Mouse (Mus musculus) limb, embryonic 15.5 days (tissue): ENCODE measurements around the gene A230050P20Rik. TPM values are rescaled to one million over a fixed set of nuclear protein-coding genes. Genes with fewer than 3 reads are reported as not detected.
A peak's percentile ranks its signal among the peaks of the same experiment; 100 is the strongest.

Source experiments
- ATAC-seq: fragments of 200-750 bp; cut with Nextera tagmentation; 2 replicates; pipeline ENCODE4 v1.8.0; 2017; ENCODE audit warnings: low read depth, moderate TSS enrichment; ENCODE audit not compliant: insufficient number of reproducible peaks, low FRiP score, low TSS enrichment
- H3K27ac ChIP-seq: fragments of 300-500 bp; sonication (generic); 2 replicates; pipeline ENCODE4 v1.5.1; 2015; ENCODE audit warnings: moderate library complexity, mild to moderate bottlenecking, inconsistent platforms
- H3K27me3 ChIP-seq: fragments of 300-500 bp; sonication (generic); 2 replicates; pipeline ENCODE4 v1.6.1; 2015; ENCODE audit warnings: inconsistent platforms
- H3K36me3 ChIP-seq: fragments of 300-500 bp; sonication (generic); 2 replicates; pipeline ENCODE4 v1.6.1; 2015; ENCODE audit warnings: inconsistent platforms
- H3K4me1 ChIP-seq: fragments of 300-500 bp; sonication (generic); 2 replicates; pipeline ENCODE4 v1.6.1; 2015; ENCODE audit warnings: inconsistent platforms
- H3K4me2 ChIP-seq: fragments of 300-500 bp; sonication (generic); 2 replicates; pipeline ENCODE4 v1.6.1; 2015; ENCODE audit warnings: mild to moderate bottlenecking, inconsistent platforms
- H3K4me3 ChIP-seq: fragments of 300-500 bp; sonication (generic); 2 replicates; pipeline ENCODE4 v1.5.1; 2015; ENCODE audit warnings: mild to moderate bottlenecking, inconsistent platforms
- H3K9ac ChIP-seq: fragments of 300-500 bp; sonication (generic); 2 replicates; pipeline ENCODE4 v1.6.1; 2015; ENCODE audit warnings: inconsistent platforms
- H3K9me3 ChIP-seq: fragments of 300-500 bp; sonication (generic); 2 replicates; pipeline ENCODE4 v1.6.1; 2016; ENCODE audit warnings: inconsistent platforms
- WGBS: fragments of 180-500 bp; shearing (Covaris S2); methylation state at CpG from one replicate; pipeline ENCODE4 v1.1.7; 2015; 5-methylcytosine and 5-hydroxymethylcytosine counted together
- polyA plus RNA-seq: library from polyadenylated mRNA; unstranded; fragments of >200 nt; fragmentation: Nextera tagmentation; extraction: Ambion mirVana; gene quantifications from 2 replicates; pipeline ENCODE4 v1.2.1, GENCODE M21; 2015

A230050P20Rik gene
- polyA plus RNA-seq, 1 experiment from 2014 or later, result 9.5 TPM

DNA sequence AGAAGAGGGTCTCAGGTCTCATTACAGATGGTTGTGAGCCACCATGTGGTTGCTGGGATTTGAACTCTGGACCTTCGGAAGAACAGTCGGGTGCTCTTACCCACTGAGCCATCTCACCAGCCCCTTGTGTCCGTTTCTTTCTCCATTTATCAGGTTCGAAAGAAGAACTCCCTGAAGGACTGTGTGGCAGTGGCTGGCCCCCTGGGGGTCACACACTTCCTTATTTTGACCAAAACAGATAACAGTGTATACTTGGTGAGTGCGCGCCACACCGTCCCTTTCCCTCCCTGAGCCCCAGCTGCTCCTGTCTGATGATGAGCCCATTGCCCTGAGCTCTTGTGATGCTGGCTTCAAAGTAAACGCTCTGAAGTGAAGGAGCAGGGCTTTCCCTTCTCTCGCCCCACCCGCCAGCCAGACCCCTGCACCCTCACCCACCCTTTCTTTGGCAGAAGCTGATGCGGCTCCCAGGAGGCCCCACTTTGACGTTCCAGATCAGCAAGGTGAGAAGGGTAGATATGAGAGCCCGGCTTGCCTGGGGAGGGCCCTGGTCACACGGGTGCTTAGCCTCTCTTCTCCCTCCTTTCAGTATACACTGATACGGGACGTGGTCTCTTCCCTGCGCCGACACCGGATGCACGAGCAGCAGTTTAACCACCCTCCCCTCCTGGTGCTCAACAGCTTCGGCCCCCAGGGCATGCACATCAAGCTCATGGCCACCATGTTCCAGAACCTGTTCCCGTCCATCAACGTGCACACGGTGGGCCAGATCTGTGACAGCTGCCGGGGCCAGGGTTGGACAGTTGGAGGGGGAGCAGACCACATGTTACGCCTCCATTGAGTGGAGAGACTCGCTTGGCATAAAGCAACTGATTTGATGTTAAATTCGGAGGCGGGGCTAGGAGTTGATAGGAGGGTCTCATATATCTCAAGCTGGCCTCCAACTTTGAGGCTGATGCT is 21.0 kb downstream of the A230050P20Rik start:
- peak overlapping the region; percentile 53 for H3K4me2 ChIP-seq
- no peaks in the 10 kb centered on the region for H3K9me3 ChIP-seq
- ATAC-seq, result no peak
- no peaks in the 10 kb centered on the region for H3K27me3 ChIP-seq
- peak overlapping the region; percentile 75 for H3K4me3 ChIP-seq
- H3K9ac ChIP-seq, result no peak overlapping the region
- H3K36me3 ChIP-seq, result peaks cover 53% of the 10 kb centered on the region
- peaks cover 15% of the 10 kb centered on the region; the same call in 1 of the 2 replicates for H3K4me1 ChIP-seq
- no peak overlapping the region for H3K27ac ChIP-seq
- WGBS, result 78% methylated on average over 29 of the region's 29 CpGs

DNA sequence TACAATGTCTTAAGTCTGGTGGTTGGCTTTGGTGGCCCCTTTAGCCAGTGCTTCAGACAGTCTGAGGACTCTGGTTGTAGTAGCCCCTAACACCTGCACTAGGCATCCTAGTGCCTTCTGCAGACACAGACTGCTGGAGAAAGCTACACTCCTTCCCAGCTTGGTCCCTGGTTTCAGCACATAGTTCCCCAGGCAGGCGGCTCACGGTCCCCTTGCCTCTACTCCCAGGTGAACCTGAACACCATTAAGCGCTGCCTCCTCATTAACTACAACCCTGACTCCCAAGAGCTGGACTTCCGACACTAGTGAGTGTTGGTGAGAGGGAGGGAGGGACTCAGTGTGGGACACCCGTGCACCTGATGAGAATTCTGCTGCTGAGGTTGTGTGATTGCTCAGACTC is 22.0 kb downstream of the A230050P20Rik start:
- H3K4me2 ChIP-seq, result no peak overlapping the region
- no peak overlapping the region for H3K4me3 ChIP-seq
- peaks cover 62% of the 10 kb centered on the region for H3K36me3 ChIP-seq
- H3K27me3 ChIP-seq, result no peaks in the 10 kb centered on the region
- 89% methylated on average over 5 of the region's 5 CpGs for WGBS
- no peak overlapping the region for H3K9ac ChIP-seq
- H3K4me1 ChIP-seq, result peaks cover 15% of the 10 kb centered on the region; the same call in 1 of the 2 replicates
- no peaks in the 10 kb centered on the region for H3K9me3 ChIP-seq
- H3K27ac ChIP-seq, result no peak overlapping the region
- ATAC-seq, result no peak

DNA sequence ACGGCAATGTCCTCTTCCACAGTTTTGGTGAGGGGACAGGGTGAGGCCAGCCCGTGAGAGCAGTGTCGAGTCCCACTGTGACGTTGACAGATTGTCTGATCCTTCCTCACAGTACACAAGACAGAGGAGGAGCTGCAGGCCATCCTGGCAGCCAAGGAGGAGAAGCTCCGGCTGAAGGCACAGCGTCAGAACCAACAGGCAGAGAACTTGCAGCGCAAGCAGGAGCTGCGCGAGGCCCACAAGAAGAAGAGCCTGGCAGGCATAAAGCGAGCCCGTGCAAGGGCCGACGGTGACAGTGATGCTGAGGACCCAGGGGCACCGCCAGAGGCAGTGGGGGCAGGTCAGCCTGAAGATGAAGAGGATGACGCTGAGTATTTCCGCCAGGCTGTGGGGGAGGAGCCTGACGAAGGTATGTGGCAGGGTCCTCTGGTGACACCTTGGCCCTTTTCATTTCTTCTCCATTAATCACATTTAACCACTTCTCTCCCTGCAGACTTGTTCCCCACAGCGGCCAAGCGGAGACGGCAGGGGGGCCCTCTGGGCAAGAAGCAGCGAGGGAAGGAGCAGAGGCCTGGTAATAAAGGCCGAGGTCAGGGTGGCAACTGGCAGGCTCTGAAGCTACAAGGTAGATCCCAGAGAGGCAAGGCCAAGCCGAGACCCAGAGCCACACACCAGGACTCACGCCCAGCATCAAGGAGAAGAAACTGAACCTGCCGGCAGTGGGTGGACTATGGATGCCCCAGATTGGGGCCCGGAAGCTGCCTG is 23.1 kb downstream of the A230050P20Rik start:
- Histone ChIP-seq H3K4me2 (no peak overlapping the region), H3K36me3 (peaks cover 72% of the 10 kb centered on the region), H3K27me3 (no peaks in the 10 kb centered on the region), H3K9me3 (no peaks in the 10 kb centered on the region), H3K4me3 (no peak overlapping the region), H3K27ac (no peak overlapping the region), H3K9ac (no peak overlapping the region), H3K4me1 (peaks cover 15% of the 10 kb centered on the region; the same call in 1 of the 2 replicates)
- 72% methylated on average over 26 of the region's 26 CpGs for WGBS
- no peak for ATAC-seq

DNA sequence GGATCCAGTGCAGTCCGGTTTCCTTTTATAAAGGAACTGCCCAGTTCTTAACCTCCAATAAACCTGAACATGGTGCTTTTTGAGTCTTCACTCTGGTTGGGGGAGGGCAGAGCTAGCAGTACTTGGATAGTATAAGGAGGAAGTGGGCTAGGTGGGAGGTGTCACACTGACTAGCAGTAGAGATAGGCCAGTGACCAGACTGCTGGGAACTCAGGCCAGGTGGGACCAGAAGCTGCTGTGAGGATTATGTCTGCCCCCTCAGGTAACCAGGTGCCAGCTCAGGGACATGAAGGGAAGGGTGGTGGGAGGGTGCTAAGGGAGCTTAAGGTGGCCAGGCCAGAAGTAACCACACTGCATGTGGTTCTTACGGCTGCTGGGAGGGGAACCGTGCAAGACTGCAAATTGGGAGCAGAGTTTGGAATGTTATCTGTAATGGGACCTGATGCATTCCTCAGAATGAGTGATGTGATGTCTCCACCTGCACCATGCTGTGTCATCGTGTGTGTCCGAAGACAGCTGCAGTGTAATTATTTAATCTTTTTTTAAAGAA is 23.7 kb downstream of the A230050P20Rik start:
- no peaks in the 10 kb centered on the region for H3K27me3 ChIP-seq
- no peak overlapping the region for H3K4me2 ChIP-seq
- WGBS, result 61% methylated on average over 5 of the region's 5 CpGs
- peak overlapping the region; percentile 17; the same call in 1 of the 2 replicates for H3K27ac ChIP-seq
- H3K36me3 ChIP-seq, result peaks cover 78% of the 10 kb centered on the region
- no peaks in the 10 kb centered on the region for H3K9me3 ChIP-seq
- no peak overlapping the region for H3K4me3 ChIP-seq
- ATAC-seq, result no peak
- H3K9ac ChIP-seq, result no peak overlapping the region
- H3K4me1 ChIP-seq, result peaks cover 21% of the 10 kb centered on the region

DNA sequence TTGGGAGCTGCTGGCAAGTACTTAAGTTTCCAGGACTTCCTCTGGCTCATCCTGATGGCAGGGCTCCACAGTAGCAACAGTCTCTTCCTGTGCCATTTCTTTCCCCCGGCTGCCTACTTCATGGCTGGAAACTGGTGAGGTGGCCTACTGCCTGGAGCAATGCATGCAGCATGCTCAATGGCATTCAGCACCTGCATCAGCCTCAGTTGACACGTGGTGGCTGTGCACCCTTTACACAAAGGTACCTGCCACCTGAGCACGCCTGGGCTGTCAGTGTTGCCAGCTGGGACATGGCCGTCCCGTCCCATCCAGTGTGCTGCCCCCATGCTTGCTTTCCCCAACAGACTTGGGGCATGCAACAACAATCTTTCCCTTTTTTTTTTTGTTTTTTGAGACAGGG is 24.6 kb downstream of the A230050P20Rik start:
- H3K4me1 ChIP-seq, result peaks cover 27% of the 10 kb centered on the region
- 0 out of 2 replicates have a peak overlapping the region, but pooled peaks have one; percentile 5 for H3K27ac ChIP-seq
- ATAC-seq, result no peak
- no peak overlapping the region for H3K4me3 ChIP-seq
- H3K9me3 ChIP-seq, result no peaks in the 10 kb centered on the region
- H3K27me3 ChIP-seq, result no peaks in the 10 kb centered on the region
- peaks cover 79% of the 10 kb centered on the region for H3K36me3 ChIP-seq
- H3K4me2 ChIP-seq, result no peak overlapping the region
- 55% methylated on average over 5 of the region's 5 CpGs for WGBS
- no peak overlapping the region for H3K9ac ChIP-seq

DNA sequence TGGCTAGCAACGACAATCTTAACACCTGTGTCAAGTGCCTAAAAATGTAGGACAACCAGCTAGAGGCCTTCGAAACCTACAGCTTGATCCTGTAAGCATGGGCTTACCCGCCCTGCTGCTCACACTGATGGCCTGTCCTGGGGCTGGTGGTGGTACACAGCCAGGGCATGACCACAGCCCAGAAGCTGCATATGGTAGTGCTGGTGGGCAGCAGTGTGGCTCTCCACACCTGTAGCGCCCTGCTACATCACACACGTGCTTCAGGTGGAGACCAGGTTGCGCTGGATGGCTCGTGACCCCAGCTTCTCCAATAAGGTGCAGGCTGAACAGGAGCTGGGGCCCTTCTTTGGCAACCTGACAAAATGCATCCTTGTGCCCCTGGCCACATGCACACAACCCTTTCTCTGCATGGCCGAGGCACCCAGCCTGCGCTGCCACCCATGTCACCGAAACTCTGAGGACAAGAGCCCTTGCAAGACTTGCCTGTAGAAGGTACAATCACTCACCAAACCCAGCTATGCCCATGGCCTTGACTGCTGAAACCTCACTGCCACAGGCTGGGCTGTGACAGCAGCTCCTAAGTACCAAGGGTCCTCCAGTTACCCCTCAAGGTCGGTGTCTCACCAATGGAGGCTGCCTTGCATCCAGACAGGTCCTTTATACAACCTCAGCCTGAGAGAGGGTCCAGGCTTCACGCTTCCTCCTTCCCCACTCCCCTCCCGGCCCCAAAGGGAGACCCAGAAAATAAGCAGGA is 25.3 kb downstream of the A230050P20Rik start:
- Histone ChIP-seq H3K4me3 (no peak overlapping the region), H3K36me3 (peaks cover 79% of the 10 kb centered on the region), H3K4me1 (peaks cover 29% of the 10 kb centered on the region), H3K4me2 (no peak overlapping the region), H3K27me3 (no peaks in the 10 kb centered on the region), H3K27ac (no peak overlapping the region), H3K9ac (no peak overlapping the region), H3K9me3 (no peaks in the 10 kb centered on the region)
- ATAC-seq, result no peak
- 85% methylated on average over 13 of the region's 13 CpGs for WGBS

DNA sequence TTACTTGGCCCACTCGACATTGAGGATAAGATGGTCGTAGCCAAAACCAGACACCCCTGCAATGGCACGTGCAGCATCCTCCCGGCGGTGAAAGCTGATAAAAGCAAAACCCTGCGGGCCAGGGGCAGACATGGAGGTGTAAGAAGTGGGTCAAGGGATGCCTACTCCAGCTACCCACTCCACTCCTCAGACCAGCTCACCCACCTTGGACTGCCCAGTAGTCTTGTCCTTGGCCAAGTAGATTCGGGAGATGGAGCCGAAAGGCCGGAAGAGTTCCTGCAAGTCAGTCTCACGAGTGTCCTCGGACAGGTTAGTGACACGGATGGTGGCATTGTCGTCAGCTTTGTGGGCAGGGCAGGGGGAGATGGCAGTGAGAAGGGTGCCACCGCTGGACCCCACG is 26.2 kb downstream of the A230050P20Rik start:
- H3K4me3 ChIP-seq, result no peak overlapping the region
- no peak overlapping the region for H3K27ac ChIP-seq
- WGBS, result 89% methylated on average over 15 of the region's 15 CpGs
- H3K9ac ChIP-seq, result no peak overlapping the region
- H3K4me2 ChIP-seq, result no peak overlapping the region
- H3K9me3 ChIP-seq, result no peaks in the 10 kb centered on the region
- peaks cover 25% of the 10 kb centered on the region for H3K4me1 ChIP-seq
- peaks cover 74% of the 10 kb centered on the region for H3K36me3 ChIP-seq
- H3K27me3 ChIP-seq, result no peaks in the 10 kb centered on the region
- no peak for ATAC-seq

DNA sequence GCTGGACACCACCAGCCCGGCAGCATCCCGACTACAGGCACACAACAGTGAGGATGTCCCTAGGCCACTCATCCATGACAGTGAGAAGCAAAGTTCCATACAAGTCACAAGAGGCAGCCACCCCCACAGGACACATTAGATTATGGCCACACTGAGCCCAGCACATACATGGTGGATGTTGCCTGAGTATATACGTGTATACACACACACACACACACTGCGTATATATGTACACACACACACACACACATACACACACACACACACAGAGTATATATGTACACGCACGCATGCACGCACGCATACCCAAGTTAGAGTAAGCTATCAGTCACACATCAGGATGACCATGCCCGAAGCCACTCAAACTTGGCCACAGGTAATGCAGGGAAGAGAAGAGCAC is 26.9 kb downstream of the A230050P20Rik start:
- no peak overlapping the region for H3K27ac ChIP-seq

DNA sequence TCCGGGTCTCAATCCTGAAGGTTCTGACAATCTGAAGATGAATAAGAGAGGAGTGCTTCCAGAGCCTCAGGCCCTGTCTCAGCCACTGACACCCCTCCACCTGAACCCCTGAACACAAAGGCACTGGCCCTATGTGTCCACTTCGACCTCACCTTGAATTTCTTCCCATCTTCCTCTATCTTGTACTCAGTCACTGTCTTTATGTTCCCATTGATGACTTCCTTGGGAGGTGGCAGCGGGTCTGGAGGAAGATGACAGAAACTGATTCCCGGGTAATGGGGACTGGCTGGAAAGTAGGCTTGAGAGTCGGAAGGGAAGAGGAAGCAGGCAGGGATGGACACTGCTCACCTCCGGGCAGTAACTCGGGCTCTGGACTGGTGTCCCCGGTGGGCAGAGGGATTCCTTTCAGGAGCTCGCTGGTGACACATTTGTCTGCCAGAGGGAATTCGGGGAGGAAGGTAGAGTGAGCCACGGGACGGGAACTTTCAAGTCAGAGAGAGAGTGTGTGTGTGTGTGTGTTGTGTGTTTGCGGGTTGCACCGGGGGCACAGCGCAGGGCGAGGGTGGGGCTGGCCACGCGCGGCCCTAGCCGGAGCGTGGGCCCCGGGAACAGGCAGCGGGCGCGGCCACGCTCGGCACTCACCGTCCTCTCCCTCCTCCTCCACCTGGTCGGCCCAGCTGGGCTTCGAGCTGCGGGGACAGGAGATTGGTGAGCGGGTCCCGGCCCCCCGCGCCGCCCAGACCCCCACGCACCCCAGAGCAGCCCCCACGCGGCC is 29.5 kb downstream of the A230050P20Rik start:
- Histone ChIP-seq H3K9me3 (no peaks in the 10 kb centered on the region), H3K4me3 (peak overlapping the region; percentile 98), H3K4me2 (peak overlapping the region; percentile 76), H3K4me1 (peaks cover 23% of the 10 kb centered on the region), H3K36me3 (peaks cover 41% of the 10 kb centered on the region), H3K9ac (peak overlapping the region; percentile 94), H3K27ac (peak overlapping the region; percentile 77), H3K27me3 (no peaks in the 10 kb centered on the region)
- 3% methylated on average over 38 of the region's 39 CpGs for WGBS
- peak; percentile 54 for ATAC-seq

More for the DNA sequence above, 26.9 kb downstream of the A230050P20Rik start:
- Histone ChIP-seq H3K36me3 (peaks cover 67% of the 10 kb centered on the region), H3K4me2 (no peak overlapping the region), H3K4me1 (peaks cover 21% of the 10 kb centered on the region), H3K27me3 (no peaks in the 10 kb centered on the region), H3K4me3 (no peak overlapping the region), H3K9me3 (no peaks in the 10 kb centered on the region), H3K9ac (no peak overlapping the region)
- ATAC-seq, result no peak
- 95% methylated on average over 9 of the region's 9 CpGs for WGBS

DNA sequence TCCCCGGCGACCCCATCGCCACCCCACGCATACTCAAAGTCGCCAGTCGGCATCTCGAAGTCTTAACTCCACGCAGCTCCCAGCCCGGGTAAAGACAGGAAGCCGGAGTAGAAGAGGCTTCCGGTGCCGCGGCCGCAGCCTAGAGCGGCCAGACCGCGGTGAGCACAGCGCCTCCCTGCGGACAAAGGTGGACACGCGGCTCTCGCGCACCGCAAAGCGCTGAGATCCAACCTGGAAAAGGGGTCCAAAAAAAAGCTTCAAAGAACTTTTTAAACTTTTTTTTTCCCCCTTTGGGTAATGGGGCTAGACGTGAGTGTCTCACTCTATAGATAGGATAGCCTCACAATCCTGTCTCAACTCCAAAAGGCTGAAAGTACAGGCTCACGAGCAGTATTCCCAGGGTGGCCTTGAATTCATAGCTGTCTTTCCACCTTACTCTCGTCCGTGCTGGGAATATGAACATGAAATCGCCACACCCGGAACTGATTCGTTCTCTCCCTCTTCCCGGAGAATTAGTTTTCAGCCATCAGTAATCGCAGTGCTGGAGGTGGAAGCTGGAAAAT is 30.1 kb downstream of the A230050P20Rik start, which contains the start of gene Eif3g:
Eif3g (minus strand) TSS at position 113 of the 563 bp plus-strand sequence.
- no peaks in the 10 kb centered on the region for H3K27me3 ChIP-seq
- WGBS, result 4% methylated on average over 33 of the region's 34 CpGs
- peak within 1 kb of the TSS; percentile 94 for H3K9ac ChIP-seq
- H3K36me3 ChIP-seq, result peaks cover 35% of the 10 kb centered on the region
- no peaks in the 10 kb centered on the region for H3K9me3 ChIP-seq
- H3K4me3 ChIP-seq, result peak within 1 kb of the TSS; percentile 98
- H3K4me1 ChIP-seq, result peaks cover 23% of the 10 kb centered on the region
- peak; percentile 77 for ATAC-seq
- H3K27ac ChIP-seq, result peak within 1 kb of the TSS; percentile 77
- peak within 1 kb of the TSS; percentile 76 for H3K4me2 ChIP-seq
